Mouse (Mus musculus): ENCODE data around the gene Zmat5. TPM values are rescaled to one million over a fixed set of nuclear protein-coding genes. Genes with fewer than 3 reads are reported as not detected.

Gene Zmat5
- total and polyA plus RNA-seq, 2 experiments from 2014 or later, result 28.2 to 43.5 TPM

GRCm38 (mm10) chr11:4744691-4745090 lies 40.2 kb downstream of the Zmat5 start:
- DNase-seq (ENCODE audit: low spot score) (no peak), ATAC-seq (ENCODE audit: low FRiP score) (no peak)
- H3K4me1 ChIP-seq (ENCODE audit: insufficient read depth, low read length), result 0 out of 2 replicates have a peak, but pooled peaks cover 3% of the 10 kb centered on the region
- H3K27ac ChIP-seq (ENCODE audit: low read depth, low read length), result no peak overlapping the region
- H3K27me3 ChIP-seq (ENCODE audit: insufficient read depth, low read length), result peaks cover 43% of the 10 kb centered on the region; the same call in 1 of the 2 replicates
- no peaks in the 10 kb centered on the region for H3K36me3 ChIP-seq (ENCODE audit: insufficient read depth, low read length)
- peak overlapping the region; percentile 99; the same call in 1 of the 2 replicates for H3K4me2 ChIP-seq (ENCODE audit: low read depth, low read length, poor library complexity, severe bottlenecking)
- 69% methylated on average over 6 of the region's 6 CpGs for WGBS
- no peak overlapping the region for H3K9ac ChIP-seq (replicated peaks; ENCODE audit: low read length, poor library complexity, severe bottlenecking)
- no peaks in the 10 kb centered on the region for H3K9me3 ChIP-seq (ENCODE audit: low read length)
- no peak for TF ChIP-seq CTCF (IDR thresholded peaks at IDR 0.05)
- no peak overlapping the region for H3K4me3 ChIP-seq (ENCODE audit: low read depth, low read length)

DNA sequence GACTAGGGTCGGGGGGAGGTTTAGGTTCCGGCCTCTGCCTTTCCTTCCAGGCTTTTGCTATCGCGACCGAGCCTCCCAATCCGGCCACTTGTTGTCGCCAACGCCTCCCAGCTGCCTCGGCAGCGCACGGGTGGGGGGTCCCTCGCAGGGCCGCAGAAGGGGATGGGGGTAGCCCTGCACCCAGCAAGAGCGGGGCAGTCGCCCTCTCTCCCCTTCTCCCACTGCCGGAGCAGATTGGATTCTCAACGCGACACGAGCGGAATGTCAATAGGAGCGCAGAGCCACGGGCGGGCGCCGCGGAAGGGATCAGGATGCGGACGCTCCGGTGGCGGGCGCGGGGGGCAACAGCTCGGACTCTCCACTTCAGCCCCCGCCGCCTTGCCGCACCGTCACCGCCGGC lies 41.5 kb downstream of the Zmat5 start:
- no peaks in the 10 kb centered on the region for H3K36me3 ChIP-seq (ENCODE audit: insufficient read depth, low read length)
- no peak for DNase-seq (ENCODE audit: low spot score)
- peak overlapping the region; percentile 99 for H3K4me2 ChIP-seq (ENCODE audit: low read depth, low read length, poor library complexity, severe bottlenecking)
- peak overlapping the region; percentile 67 for H3K4me3 ChIP-seq (ENCODE audit: low read depth, low read length)
- no peak for TF ChIP-seq CTCF (IDR thresholded peaks at IDR 0.05)
- H3K9ac ChIP-seq (replicated peaks; ENCODE audit: low read length, poor library complexity, severe bottlenecking), result peak overlapping the region; percentile 61
- ATAC-seq (ENCODE audit: low FRiP score), result peak; percentile 17; the same call in 1 of the 2 replicates
- 0 out of 2 replicates have a peak, but pooled peaks cover 3% of the 10 kb centered on the region for H3K4me1 ChIP-seq (ENCODE audit: insufficient read depth, low read length)
- H3K9me3 ChIP-seq (ENCODE audit: low read length), result no peaks in the 10 kb centered on the region
- H3K27ac ChIP-seq (ENCODE audit: low read depth, low read length), result no peak overlapping the region
- under 1% methylated on average over 27 of the region's 39 CpGs for WGBS
- peaks cover 48% of the 10 kb centered on the region; the same call in 1 of the 2 replicates for H3K27me3 ChIP-seq (ENCODE audit: insufficient read depth, low read length)

- Histone ChIP-seq H3K4me3 (ENCODE audit: low read depth, low read length) (peak within 1 kb of the TSS; percentile 67), H3K36me3 (ENCODE audit: insufficient read depth, low read length) (no peaks in the 10 kb centered on the region), H3K9me3 (ENCODE audit: low read length) (no peaks in the 10 kb centered on the region), H3K27me3 (ENCODE audit: insufficient read depth, low read length) (peaks cover 48% of the 10 kb centered on the region; the same call in 1 of the 2 replicates), H3K4me1 (ENCODE audit: insufficient read depth, low read length) (0 out of 2 replicates have a peak, but pooled peaks cover 3% of the 10 kb centered on the region), H3K27ac (ENCODE audit: low read depth, low read length) (no peak within 1 kb of the TSS), H3K9ac (replicated peaks; ENCODE audit: low read length, poor library complexity, severe bottlenecking) (peak within 1 kb of the TSS; percentile 61), H3K4me2 (ENCODE audit: low read depth, low read length, poor library complexity, severe bottlenecking) (peak within 1 kb of the TSS; percentile 99)
- no peak for TF ChIP-seq CTCF (IDR thresholded peaks at IDR 0.05)
- no peak for DNase-seq (ENCODE audit: low spot score)
- WGBS, result under 1% methylated on average over 25 of the region's 73 CpGs
- ATAC-seq (ENCODE audit: low FRiP score), result peak; percentile 14; the same call in 1 of the 2 replicates
Measured at GRCm38 (mm10) chr11:4746733-4747132, 42.3 kb downstream of the Zmat5 start, which contains the start of gene Cabp7. Gene Cabp7 (minus strand): TSS chr11:4746778.

DNA sequence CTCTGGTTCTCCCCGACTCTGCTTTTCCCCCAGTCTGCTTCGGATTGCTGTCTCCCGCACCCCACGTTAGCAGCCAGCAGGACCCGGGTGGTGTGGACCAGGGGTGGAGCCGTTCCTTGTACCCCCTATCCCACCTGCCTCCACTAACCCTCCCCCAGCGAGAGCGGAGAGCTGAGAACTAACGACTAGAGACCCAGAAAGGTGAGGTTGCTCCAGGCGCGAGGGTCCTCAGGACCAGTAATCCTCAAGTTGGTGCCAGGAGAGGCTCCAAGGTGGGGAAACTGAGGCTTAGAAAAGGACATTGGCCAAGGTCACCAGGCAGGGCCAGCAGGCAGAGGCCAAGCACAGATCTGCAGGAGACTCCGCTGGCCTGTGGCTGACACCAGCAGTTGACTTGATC lies 42.8 kb downstream of the Zmat5 start:
- Histone ChIP-seq H3K27ac (ENCODE audit: low read depth, low read length) (no peak overlapping the region), H3K27me3 (ENCODE audit: insufficient read depth, low read length) (peaks cover 48% of the 10 kb centered on the region; the same call in 1 of the 2 replicates), H3K4me2 (ENCODE audit: low read depth, low read length, poor library complexity, severe bottlenecking) (peak overlapping the region; percentile 99), H3K4me3 (ENCODE audit: low read depth, low read length) (peak overlapping the region; percentile 67), H3K4me1 (ENCODE audit: insufficient read depth, low read length) (0 out of 2 replicates have a peak, but pooled peaks cover 3% of the 10 kb centered on the region), H3K9ac (replicated peaks; ENCODE audit: low read length, poor library complexity, severe bottlenecking) (peak overlapping the region; percentile 61; the same call in 1 of the 2 replicates), H3K9me3 (ENCODE audit: low read length) (no peaks in the 10 kb centered on the region), H3K36me3 (ENCODE audit: insufficient read depth, low read length) (no peaks in the 10 kb centered on the region)
- no peak for TF ChIP-seq CTCF (IDR thresholded peaks at IDR 0.05)
- WGBS, result 1% methylated on average over 12 of the region's 12 CpGs
- ATAC-seq (ENCODE audit: low FRiP score), result no peak; the same call in 1 of the 2 replicates
- DNase-seq (ENCODE audit: low spot score), result no peak

DNA sequence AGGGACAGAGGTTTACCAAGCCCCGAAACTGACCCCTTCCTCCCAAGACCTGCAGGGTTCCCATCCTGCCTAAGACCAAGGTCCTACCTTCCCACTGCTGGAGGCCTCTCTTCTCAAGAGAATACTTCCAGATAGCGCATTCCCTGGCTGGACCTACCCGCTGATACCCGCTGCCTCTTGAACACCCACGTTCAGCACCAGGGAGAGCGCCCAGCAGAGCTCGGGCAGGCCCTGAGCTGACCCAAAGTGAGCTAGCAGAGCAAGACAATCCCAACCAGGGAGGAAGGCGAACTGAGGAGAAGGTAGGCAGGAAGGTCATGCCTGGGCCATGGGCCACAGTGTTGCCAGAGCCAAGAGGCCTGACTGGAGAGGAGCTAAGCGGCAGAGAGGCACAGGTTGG lies 45.8 kb downstream of the Zmat5 start:
- H3K27ac ChIP-seq (ENCODE audit: low read depth, low read length), result no peak overlapping the region
- no peaks in the 10 kb centered on the region for H3K9me3 ChIP-seq (ENCODE audit: low read length)
- no peak for DNase-seq (ENCODE audit: low spot score)
- no peak overlapping the region for H3K4me2 ChIP-seq (ENCODE audit: low read depth, low read length, poor library complexity, severe bottlenecking)
- 24% methylated on average over 9 of the region's 9 CpGs for whole genome bisulfite sequencing
- no peaks in the 10 kb centered on the region for H3K36me3 ChIP-seq (ENCODE audit: insufficient read depth, low read length)
- H3K27me3 ChIP-seq (ENCODE audit: insufficient read depth, low read length), result peaks cover 38% of the 10 kb centered on the region; the same call in 1 of the 2 replicates
- H3K4me3 ChIP-seq (ENCODE audit: low read depth, low read length), result no peak overlapping the region
- no peak for ATAC-seq (ENCODE audit: low FRiP score)
- 0 out of 2 replicates have a peak, but pooled peaks cover 3% of the 10 kb centered on the region for H3K4me1 ChIP-seq (ENCODE audit: insufficient read depth, low read length)
- H3K9ac ChIP-seq (replicated peaks; ENCODE audit: low read length, poor library complexity, severe bottlenecking), result no peak overlapping the region
- TF ChIP-seq CTCF (IDR thresholded peaks at IDR 0.05), result no peak

DNA sequence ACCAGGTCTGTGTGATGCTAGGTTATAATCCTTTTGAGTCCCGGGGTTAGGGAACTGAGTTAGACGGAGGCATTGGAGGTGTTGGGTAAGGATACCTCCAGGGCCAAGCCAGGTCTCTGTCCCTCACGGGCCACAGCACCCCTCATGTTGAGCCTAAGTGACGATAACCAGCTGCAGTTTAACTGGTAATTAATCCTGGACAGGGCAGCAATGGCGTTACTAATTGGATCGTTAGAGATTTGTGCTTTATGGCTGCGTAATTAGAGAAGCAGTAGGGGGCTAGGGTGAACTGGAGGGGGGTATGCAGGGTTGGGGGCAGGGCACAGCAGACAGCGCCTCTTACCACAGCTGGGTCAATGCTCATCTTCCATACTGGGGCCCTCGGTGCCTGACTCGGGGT lies 48.4 kb downstream of the Zmat5 start:
- peaks cover 18% of the 10 kb centered on the region; the same call in 1 of the 2 replicates for H3K27me3 ChIP-seq (ENCODE audit: insufficient read depth, low read length)
- no peaks in the 10 kb centered on the region for H3K4me1 ChIP-seq (ENCODE audit: insufficient read depth, low read length)
- H3K4me3 ChIP-seq (ENCODE audit: low read depth, low read length), result no peak overlapping the region
- no peaks in the 10 kb centered on the region for H3K36me3 ChIP-seq (ENCODE audit: insufficient read depth, low read length)
- ATAC-seq (ENCODE audit: low FRiP score) (no peak), DNase-seq (ENCODE audit: low spot score) (no peak)
- H3K27ac ChIP-seq (ENCODE audit: low read depth, low read length), result no peak overlapping the region
- H3K4me2 ChIP-seq (ENCODE audit: low read depth, low read length, poor library complexity, severe bottlenecking), result no peak overlapping the region
- no peaks in the 10 kb centered on the region for H3K9me3 ChIP-seq (ENCODE audit: low read length)
- no peak overlapping the region for H3K9ac ChIP-seq (replicated peaks; ENCODE audit: low read length, poor library complexity, severe bottlenecking)
- 33% methylated on average over 10 of the region's 10 CpGs for WGBS
- no peak for TF ChIP-seq CTCF (IDR thresholded peaks at IDR 0.05)
